Mouse (Mus musculus) right cerebral cortex, postnatal 25 days (tissue): ENCODE results near the gene Ep400.
A peak's percentile ranks its signal among the peaks of the same experiment; 100 is the strongest.

Source experiments
- DNase-seq: peaks from one replicate; pipeline ENCODE4 v3.0.0; 2022

Gene Ep400

DNA sequence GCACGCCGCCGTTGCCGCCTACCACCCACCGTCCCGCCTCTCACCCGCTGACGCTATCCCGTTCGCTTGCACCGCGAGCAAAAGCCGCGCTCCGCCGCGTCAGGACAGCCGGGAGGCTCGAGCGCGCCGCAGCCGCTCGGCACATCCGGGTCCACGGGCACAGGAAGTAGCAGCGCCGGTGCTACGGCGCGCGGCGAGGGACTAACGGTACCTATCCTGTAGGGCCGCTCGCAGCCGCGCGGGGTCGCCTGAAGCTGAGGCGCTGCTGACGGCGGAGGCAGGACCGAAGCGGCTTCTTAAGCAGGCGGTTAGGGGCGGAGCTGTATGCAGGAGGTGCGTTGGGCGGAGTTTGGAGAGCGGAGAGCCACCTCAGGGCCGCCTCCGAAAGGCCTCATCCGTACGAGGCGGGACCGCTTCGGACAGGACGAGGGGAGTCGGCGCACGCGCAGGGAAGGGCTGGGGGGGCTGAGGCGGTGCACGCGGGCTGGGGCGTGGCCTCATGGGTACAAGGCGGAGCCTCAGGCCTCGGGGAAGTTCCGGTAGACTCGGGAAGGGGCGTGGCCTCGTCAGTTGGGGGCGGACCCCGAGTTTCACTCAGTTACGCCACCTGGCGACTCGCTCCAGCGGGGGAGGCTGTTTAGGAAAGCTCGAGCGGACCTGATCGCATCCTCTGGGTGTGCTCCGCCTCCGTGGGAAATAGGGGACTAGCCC, at the start of gene Ep400:
Gene Ep400, minus strand, starts transcription at position 270 of the 711 bp plus-strand sequence.
- peak; percentile 100 for DNase-seq

DNA sequence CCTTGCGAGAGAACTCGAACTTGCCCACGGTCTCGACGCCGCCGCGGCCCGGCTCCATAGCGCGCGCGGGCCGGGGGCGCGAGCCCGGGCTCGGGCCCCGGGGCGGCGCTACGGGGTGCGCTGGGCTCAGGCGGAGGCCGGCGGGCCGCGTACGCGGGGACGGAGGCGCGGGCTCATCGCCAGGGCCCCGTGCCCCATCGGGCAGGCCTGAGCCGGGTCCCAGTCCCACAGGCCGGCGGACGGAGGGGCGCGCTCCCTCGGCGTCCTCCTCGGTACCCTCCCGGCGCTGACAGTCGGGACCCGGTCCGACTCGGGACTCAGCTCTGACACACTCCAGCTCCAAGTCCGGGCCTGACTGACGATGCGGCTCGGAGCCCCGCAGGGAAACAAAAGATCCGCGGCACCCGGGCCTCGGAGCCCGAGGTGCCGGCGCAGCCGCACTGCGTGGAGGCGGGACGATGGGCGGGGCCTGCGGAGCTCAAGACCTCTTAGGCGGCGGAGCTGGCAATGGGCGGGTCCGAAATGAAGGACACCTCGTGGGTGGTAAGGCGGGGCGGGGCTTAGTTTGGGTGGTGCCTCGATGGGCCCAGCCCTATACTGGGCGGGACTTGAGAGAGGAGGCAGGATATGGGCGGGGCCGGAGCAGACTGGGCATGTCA, 39.3 kb upstream of the Ep400 start, which contains the start of gene Ulk1:
Gene Ulk1, minus strand, starts transcription at position 431 of the 659 bp plus-strand sequence.
- peak; percentile 98 for DNase-seq

DNA sequence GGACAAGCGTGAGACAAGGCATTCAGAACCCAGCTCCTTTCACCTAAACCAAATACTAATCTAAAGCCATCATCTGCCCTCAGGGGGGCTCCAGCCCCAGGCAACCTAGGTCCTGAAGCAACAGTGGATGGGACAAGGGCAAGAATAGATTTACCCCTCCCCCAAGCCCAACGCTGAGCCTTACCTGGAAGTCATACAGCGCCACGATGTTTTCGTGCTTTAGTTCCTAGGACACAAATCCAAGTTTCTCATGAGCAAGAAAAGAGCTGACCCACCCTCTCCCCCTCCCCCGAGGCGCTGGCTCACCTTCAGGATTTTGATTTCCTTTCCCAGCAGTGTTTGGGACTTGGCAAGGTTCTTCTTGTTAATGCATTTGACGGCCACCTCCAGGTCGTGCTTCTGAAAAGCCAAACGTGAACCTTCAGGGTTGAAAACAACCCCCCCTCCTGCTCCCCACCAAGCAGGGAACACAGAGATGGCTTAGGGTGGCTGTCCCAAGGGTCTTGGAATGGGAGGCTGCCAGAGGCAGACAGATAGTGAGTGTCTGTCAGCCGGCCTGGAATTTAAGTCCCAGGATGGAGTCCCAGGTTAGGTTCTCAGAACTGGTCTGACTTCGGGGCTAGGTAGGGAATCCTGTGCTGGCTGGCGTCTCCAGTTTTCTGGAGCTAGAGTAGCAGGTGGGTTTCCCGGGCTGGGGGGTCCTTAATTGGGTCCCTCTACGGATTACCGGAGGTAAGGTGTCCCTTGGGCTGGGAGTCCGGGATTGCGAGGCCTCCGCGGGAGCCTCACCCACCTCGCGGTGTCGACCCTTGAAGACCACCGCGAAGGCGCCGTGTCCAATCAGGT, 38.5 kb upstream of the Ep400 start:
- DNase-seq, result no peak

DNA sequence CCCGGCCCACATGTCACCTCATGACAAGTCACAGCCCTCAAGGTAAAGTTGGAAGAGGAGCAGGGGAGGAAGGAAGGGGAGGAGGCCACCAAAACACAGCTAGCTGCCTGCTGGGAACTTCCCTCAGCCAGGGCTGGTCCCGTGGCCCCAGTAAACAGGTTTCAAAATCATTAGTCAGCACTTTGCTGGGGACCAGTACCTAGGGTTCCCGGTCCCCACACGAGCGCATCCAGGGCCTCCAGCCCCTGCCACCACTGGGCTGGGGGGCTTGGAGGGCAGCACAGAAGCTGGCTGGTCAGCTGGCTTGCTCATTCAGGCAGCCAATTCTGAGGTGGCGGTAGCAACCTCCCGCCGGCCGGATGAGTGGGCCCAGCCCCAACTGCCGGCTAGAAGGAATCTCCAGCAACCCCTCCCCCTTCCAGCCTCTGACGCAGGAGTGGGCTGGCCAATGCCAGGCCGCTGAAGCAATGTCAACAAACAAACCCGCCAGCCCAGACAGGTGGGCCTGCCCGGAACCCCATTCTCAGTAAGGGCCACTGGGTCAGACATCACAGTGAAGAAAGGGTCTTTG, 37.6 kb upstream of the Ep400 start:
- DNase-seq, result peak; percentile 88

DNA sequence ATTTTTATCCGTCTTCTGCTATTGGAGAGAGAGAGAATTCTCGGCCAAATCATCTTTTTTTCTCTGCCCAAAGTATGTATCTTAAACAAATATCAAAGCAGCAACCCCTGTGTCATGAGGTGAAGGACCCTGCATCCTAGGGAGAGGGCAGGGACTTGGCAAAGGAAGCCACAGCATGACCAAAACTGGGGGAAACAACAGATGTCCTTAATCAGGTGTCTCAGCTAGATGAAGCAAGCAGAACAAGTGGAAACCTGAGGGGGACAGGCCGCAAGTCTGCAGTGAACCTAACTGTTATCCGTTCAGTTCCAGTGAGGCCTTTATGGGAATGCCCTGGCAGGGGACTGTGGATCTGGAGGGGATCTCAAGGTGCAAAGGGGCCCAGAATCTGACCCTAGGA, 36.9 kb upstream of the Ep400 start:
- DNase-seq, result no peak

DNA sequence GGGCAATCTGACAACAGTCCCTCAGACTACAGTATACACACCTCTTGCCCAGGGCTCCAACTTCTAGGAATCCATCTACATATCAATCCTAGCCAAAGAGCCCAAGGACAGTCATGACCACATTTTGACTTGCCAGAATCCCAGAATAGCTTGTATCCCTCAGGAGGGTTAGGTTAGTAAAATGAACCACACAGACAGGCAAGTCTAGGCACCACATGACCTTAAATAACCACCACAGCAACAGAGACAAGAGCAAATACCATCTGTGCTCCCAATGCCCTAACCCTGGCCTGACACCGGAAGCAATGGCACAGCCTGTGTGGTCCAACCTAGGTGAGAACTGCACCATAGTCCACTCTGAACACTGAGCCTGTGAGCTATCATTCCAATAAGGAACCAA, 36.2 kb upstream of the Ep400 start:
- DNase-seq, result no peak

DNA sequence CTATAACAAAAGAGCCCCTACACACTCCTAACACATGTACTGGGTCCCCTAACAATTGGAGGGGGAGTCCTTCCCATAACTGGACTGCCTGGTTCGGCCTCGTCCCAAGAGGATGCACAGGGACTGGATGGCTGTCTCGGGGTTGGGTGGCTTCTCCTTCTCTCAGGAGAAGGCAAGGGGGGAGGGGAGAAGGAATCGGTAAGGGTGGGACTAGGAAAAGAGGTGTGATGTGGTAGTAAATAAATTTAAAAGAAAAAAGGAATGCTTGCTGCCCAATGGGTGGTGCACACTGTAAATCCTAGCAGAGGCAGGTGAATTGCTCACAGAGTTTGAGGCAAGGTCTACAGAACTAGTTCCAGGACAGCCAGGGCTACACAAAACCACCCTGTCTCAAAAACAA, 35.6 kb upstream of the Ep400 start:
- no peak for DNase-seq

DNA sequence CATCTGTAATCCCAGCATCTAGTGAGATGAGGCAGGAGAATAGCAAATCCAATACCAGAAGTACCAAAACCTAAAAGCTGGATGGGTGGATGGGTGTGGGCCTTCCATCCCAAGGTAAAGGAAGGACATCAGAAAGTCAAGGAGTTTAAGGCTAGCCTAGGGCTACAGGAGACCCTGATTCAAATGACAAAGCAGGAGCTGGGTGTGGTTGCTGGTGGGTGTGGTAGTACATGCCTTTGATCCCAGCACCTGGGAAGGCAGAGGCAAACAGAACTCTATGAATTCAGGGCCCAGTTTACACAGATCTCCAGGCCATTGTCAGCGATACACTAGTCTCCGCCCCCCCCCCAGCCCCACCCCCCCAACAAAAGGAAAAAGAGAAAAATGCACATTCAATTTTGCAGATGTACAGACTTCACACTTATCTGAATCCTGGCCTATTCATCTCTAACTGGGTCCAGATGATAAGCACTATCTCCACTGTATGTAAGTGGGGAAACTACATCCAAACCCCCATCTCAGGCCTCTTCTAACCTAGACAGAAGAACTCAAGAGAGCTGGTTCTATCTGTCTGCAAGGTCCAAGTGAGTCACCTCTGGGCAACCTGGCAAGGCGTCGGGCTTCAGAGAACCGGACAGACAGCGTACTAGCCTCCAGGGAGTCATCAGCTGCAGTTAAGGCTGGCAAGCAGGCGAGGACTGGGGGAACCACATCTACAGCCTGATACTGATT, 33.7 kb upstream of the Ep400 start:
- DNase-seq, result no peak

DNA sequence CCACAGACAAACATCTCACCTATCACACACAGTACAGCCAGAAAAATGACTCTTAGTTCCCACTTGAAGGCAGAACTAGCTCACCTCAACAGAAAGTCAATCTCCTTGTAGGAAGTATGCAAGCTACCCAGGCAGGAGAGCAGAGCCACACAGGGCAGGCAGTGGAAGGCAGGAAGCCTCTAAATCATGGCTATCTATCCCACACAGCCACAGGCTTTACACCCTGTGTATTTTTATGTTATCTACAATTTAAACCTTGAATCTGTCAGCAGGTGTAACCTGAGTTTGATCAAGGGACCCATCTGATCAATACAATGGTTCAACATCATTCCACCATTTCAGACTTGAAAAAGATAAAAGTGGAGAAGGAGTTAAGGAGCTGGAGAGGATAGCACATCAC, 32.3 kb upstream of the Ep400 start:
- no peak for DNase-seq

DNA sequence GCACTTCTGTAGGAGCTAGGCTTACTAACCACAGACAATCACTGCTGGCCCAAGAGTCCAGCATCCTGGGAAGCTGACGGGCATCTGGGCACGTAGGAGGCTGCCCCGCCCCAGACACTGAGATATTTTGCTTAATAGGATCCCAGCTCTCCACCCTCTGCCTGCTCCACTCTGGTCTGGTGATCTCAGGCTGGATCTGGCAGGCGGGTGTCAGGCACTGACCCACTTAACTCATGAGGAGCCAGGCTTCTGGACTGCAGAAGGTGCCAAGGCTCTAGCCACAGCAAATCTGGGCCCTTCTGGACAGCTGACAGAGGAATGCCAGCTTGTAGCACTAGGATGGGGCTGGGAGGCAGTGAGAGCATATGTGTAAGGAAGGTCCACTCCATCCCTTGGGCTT, 31.7 kb upstream of the Ep400 start:
- no peak for DNase-seq

DNA sequence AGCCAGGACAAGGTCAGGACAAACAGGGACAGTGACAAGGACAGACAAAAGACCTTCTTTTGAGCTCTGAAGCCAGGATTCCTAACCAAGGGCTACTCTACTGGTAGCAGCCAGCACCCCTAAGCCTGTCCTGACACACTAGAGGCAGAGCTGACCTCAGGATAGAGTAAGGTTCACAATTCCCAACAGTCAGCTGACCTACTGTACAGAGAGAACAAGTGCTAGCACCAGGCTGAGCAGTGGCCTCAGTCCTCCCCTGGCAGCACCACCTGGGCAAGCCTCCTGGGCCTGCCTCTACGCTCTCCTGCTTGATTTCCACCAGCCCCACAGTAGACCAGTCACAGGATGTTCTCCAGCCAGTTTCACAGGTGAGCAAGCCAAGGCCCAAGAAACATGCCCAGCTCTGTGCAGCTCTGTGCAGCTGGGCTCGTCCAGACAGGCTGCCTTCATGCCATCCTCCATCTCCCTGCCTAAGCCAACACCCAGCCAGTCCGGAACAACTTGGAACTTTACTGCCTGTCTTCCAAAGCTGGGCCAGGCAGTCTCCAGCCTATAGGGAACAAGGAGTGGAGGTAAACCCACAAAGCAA, 30.6 kb upstream of the Ep400 start:
- no peak for DNase-seq

DNA sequence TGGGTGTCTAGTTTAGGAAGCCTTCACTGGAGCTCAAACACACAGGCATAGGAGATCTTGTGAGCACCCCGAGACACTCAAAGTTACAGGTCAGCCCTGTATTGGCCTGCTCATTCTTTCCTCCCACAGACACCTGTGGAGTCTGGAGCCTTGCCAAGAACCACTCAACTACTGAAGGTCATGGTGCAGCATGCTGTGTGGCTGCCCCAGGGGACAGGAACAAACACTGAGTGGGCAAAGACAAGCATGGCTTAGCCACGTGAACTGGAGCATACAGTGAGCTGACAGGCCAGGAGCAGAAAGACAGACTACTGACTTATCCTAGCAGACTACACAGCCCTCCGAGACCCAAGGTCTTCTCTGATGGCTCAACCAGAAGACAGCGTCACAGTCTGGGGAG, 27.2 kb upstream of the Ep400 start:
- no peak for DNase-seq

DNA sequence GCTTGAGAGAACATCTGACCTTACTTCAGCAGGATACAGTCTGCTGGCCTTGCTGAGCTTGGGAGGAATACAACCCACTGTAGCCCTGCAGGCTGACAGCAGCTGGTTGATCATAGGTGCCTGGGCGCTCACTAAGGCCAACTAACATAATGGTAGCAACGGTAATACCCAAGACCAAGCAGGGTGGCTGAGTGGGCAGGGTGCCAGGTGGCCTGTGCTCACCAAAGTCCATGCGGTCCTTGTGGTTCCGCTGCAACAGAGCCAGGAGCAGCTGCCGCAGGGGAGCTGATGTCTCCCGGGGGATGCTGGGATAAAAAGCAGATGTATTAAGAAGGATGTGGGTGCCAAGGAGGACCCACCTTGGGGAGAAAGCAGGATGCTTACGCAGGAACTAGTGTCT, 23.8 kb upstream of the Ep400 start:
- no peak for DNase-seq

DNA sequence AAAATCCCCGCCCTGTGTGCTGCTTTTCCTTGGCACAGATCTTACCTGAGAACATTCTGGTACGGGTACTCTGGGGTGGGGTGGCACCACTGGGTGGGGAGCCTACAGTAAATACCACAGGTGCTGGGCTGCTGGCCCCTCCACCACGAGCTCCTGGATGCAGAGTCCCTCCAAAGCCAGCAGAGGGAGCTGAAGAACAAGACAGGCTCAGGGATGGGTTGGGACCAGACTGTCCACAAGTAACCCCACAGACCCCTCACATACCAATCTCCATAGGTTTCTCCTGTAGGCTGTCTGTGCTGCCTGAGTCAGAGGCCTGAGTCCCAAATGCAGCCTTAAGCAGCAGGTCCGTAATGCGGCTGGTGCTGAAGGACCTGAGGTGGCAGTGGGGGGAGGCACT, 18.2 kb upstream of the Ep400 start:
- DNase-seq, result peak; percentile 29

DNA sequence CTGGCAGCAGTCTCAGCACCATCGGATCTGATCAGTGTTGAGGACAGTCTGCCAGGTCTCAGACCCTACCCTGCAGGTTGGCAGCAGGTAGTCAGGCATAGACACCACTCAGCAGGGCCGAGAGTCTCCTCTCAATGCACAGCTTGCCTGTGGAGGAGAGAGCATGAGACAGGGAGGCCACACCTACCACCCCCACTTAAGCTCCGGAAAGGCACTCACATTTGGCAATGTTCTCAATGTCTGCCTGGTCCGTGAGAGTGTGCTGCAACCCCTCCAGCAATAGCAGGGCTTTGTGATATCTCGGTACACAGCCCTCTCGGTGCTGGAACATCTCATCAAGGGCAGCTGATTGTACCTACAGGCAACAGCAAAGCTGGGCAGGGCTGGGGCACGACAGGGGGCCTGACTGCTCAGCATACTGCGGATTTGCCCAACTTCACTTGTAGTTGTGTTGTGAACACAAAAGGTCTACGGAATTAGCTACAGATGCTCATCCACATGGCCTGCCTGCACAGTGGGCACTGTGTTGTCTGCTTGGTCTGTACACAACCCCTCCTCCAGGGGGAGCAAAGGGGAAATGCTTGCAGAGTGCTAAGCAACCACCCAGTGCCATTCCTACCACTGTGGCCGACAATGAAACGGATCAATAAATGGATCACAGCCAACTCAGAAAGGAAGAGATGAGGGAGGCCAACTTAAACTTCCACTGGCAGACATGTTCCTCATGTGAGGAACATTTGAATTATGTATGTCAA, 15.7 kb upstream of the Ep400 start:
- peak; percentile 46 for DNase-seq

DNA sequence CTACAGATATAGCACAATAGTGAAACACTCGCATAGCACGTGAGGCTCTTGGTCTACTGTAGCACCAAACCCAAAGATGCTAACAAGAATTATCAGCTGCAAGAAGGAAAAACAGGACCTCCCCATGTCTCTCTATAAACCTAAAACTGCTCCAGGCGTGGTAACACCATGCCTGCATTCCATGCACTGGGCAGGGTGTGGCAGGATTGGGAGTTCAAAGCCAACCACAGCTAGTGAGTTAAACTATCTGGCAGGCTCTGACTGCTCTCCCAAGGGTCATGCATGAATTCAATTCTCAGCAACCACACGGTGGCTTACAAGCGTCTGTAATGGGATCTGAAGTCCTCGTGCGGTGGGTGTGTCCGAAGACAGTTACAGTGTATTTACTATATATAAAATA, 12.6 kb upstream of the Ep400 start:
- no peak for DNase-seq

DNA sequence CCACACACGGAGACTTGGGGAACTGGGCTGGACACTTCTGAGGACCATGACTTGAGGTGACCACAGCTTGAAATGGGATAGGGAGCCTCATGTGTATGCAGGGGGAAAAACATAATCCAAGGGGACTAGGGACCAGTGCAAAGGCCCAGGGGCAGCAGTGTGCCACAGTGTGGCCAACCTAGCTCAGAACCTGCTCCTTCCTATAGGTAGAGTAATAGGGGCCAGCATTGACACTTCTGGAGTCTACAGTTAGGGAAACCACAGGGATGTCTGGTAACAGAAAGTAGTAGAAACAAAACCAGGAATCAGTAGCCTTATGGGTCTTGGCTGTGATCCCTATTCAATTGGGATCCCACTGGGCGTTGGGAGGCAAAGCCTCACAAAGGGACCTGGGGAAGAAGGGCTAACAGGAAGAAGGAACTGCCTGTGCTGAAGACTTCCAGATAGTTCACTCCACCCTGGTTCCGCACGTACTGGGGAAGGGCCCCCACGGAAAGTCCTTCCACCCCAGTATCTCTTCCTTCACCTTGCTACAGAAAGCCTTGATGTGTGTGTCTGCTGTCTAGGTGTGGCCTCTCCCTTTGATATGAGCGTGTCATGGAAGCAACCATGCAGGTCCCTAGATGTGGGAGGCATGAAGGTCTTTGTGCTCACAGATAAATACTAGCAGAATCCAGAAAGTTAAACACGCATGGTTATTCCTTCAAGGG, 11.2 kb upstream of the Ep400 start:
- no peak for DNase-seq

DNA sequence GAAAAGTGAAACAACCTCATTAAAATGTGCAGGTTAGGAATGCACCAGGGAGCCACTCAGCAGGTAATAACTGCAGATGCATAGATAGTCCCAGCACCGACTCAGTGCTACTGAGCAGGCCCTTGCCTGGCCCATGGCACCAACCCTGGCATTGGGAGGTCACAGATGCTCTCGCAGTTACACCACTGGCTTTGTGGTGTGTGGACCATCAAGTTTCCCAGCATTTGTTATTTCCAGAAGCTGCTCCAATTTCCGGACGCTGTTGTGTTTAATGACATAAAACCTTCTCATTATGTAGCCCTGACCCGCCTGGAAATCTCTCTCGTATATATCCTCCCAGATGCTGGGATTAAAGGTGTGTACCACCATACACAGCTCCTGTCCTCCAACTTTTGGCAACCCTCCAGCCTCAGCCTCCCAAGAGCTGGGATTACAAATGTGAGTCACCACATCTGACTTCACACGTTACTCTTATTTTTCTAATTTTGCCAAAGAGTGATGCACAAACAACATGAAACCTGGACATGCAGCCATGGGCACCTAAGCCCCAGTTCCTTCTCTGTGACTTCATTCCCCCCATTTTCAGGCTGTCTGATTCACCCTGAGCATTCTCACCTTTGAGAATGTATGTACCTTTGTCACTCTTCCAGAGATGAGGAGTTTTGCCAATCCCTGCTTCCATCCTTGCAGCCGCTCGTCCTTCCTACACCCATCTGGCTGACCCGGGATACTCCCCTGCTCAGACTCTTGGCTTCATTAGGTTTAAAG, 10.4 kb upstream of the Ep400 start:
- DNase-seq, result no peak

DNA sequence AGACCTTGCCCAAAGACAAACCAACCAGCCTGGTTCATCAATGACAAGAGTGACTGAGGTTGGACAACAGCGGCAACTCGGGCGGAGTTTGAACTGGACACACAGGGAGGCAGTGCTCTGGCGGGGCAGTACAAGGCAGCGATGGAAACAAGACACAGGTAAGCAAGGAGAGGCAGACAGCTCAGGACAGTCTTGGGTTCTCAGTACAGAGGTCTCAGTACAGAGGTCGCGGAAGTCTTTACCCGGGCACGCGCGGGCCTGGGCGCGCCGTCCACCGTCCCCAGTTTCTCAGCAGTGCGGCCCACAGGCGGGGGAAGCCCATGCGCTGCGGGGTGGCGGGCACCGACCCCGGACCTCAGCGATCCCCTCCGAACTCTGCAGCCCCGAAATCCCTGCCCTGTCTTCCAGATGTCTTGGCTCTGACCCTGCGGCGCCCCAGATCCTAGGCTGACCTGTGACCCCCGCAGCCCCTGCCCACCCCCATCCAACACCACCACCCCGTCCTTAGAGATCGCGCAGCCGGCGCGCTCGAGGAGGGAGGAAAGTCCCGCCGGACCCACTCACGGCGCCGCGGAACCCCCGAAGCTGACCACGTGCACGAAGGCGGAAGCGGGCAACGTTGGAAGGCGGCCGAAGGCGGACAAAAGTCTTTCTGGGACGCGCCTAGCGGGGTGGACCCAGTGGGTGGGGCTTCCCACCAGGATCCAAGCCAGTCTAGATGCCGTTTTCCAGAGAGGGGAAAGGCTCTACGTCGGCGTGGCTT, 9.7 kb upstream of the Ep400 start, which contains the start of gene Pus1:
Gene Pus1, minus strand, starts transcription at position 662 of the 763 bp plus-strand sequence.
- DNase-seq, result peak; percentile 93
